Mouse (Mus musculus): ENCODE data around the gene Elmo3. TPM values are rescaled to one million over a fixed set of nuclear protein-coding genes. Genes with fewer than 3 reads are reported as not detected.

The Elmo3 gene
- polyA plus RNA-seq, 1 experiment: 1.1 TPM

DNA sequence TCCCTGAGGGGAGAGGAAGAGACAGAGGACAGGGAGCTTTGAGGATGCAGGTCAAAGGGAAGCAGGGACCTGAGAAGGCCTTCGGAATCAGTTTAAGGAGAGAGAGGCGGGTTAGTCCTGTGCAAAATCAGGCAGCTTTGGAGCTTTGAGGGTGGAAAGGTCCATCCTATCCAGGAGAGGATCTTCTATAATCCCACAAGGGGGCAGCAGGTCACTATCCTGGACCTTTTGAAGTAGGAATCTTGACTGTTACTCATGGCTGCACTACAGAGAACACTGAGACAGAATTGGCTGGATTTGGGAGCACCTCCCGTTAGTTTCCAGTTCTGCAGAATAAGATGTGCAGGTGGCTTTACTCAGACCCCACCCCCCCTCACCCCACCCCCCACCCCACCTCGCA lies 54.2 kb downstream of the Elmo3 start:
- Histone ChIP-seq H3K4me1 (ENCODE audit: control insufficient read depth, insufficient read depth, insufficient read length, low read length) (peaks cover 15% of the 10 kb centered on the region; the same call in 1 of the 2 replicates), H3K27ac (replicated peaks; ENCODE audit: low read depth, low read length) (no peak overlapping the region), H3K4me3 (ENCODE audit: insufficient read depth, low read depth, low read length) (no peak overlapping the region)

Other genes starting within 250 kb of the Elmo3 start
- not detected in 2 replicates for gene Ces3b, start 221.8 kb upstream of the Elmo3 start, polyA plus RNA-seq (2012; ENCODE audit: insufficient read depth, insufficient read length, missing spikeins)
- gene Ces4a, start 173.8 kb upstream of the Elmo3 start, polyA plus RNA-seq (2012; ENCODE audit: insufficient read depth, insufficient read length, missing spikeins): not detected in 2 replicates
- gene Cbfb, start 134.9 kb upstream of the Elmo3 start, polyA plus RNA-seq (2012; ENCODE audit: insufficient read depth, insufficient read length, missing spikeins): 14.0 and 14.7 TPM in 2 replicates
- 15.1 and 17.8 TPM in 2 replicates for gene D230025D16Rik, start 80.5 kb upstream of the Elmo3 start, polyA plus RNA-seq (2012; ENCODE audit: insufficient read depth, insufficient read length, missing spikeins)
- 1.9 and 2.8 TPM in 2 replicates for gene B3gnt9, start 50.4 kb upstream of the Elmo3 start, polyA plus RNA-seq (2012; ENCODE audit: insufficient read depth, insufficient read length, missing spikeins)
- 5.1 TPM in 2 replicates for gene Tradd, start 41.0 kb upstream of the Elmo3 start, polyA plus RNA-seq (2012; ENCODE audit: insufficient read depth, insufficient read length, missing spikeins)
- gene Fbxl8, start 41.0 kb upstream of the Elmo3 start, polyA plus RNA-seq (2012; ENCODE audit: insufficient read depth, insufficient read length, missing spikeins): 2.0 TPM in 2 replicates
- gene Hsf4, start 35.8 kb upstream of the Elmo3 start, polyA plus RNA-seq (2012; ENCODE audit: insufficient read depth, insufficient read length, missing spikeins): 5.0 and 6.9 TPM in 2 replicates
- gene Nol3, start 29.5 kb upstream of the Elmo3 start, polyA plus RNA-seq (2012; ENCODE audit: insufficient read depth, insufficient read length, missing spikeins): 57.4 and 71.2 TPM in 2 replicates
- gene 4931428F04Rik, start 15.7 kb upstream of the Elmo3 start, polyA plus RNA-seq (2012; ENCODE audit: insufficient read depth, insufficient read length, missing spikeins): 0.63 and 1.4 TPM in 2 replicates
- gene Exoc3l, start 9.5 kb upstream of the Elmo3 start, polyA plus RNA-seq (2012; ENCODE audit: insufficient read depth, insufficient read length, missing spikeins): 0.83 and 3.3 TPM in 2 replicates
- gene E2f4, start 7.9 kb upstream of the Elmo3 start, polyA plus RNA-seq (2012; ENCODE audit: insufficient read depth, insufficient read length, missing spikeins): 22.5 and 27.0 TPM in 2 replicates
- 0.83 and 0.99 TPM in 2 replicates for gene Lrrc29, start 20.7 kb downstream of the Elmo3 start, polyA plus RNA-seq (2012; ENCODE audit: insufficient read depth, insufficient read length, missing spikeins)
- gene Tmem208, start 20.8 kb downstream of the Elmo3 start, polyA plus RNA-seq (2012; ENCODE audit: insufficient read depth, insufficient read length, missing spikeins): 60.5 and 72.6 TPM in 2 replicates
- gene Fhod1, start 42.4 kb downstream of the Elmo3 start, polyA plus RNA-seq (2012; ENCODE audit: insufficient read depth, insufficient read length, missing spikeins): 2.1 and 3.3 TPM in 2 replicates
- gene Slc9a5, start 43.2 kb downstream of the Elmo3 start, polyA plus RNA-seq (2012; ENCODE audit: insufficient read depth, insufficient read length, missing spikeins): 0.24 TPM in 1 of 2 replicates, not detected in the other
- gene Plekhg4, start 67.7 kb downstream of the Elmo3 start, polyA plus RNA-seq (2012; ENCODE audit: insufficient read depth, insufficient read length, missing spikeins): not detected in 2 replicates
- not detected in 2 replicates for gene Kctd19, start 107.9 kb downstream of the Elmo3 start, polyA plus RNA-seq (2012; ENCODE audit: insufficient read depth, insufficient read length, missing spikeins)
- gene Lrrc36, start 108.0 kb downstream of the Elmo3 start, polyA plus RNA-seq (2012; ENCODE audit: insufficient read depth, insufficient read length, missing spikeins): 0.88 and 1.0 TPM in 2 replicates
- gene Tppp3, start 165.9 kb downstream of the Elmo3 start, polyA plus RNA-seq (2012; ENCODE audit: insufficient read depth, insufficient read length, missing spikeins): 29.6 and 45.2 TPM in 2 replicates
- 8.7 and 10.2 TPM in 2 replicates for gene Zdhhc1, start 191.3 kb downstream of the Elmo3 start, polyA plus RNA-seq (2012; ENCODE audit: insufficient read depth, insufficient read length, missing spikeins)
- not detected in 2 replicates for gene Hsd11b2, start 213.2 kb downstream of the Elmo3 start, polyA plus RNA-seq (2012; ENCODE audit: insufficient read depth, insufficient read length, missing spikeins)

Data from brown adipose tissue, adult 24 weeks (tissue).